Mouse (Mus musculus): ENCODE measurements at regions not wholly inside any gene's neighbourhood (a gene's known extent, or its start where the extent isn't known, plus 50 kb on each side); places are given as distances from the start of the nearest gene placed in this dataset.
A peak's percentile ranks its signal among the peaks of the same experiment; 100 is the strongest.

- intact Hi-C loops (cut with DNase I), result no loop called here
- DNase-seq (ENCODE audit: low spot score in 2 of 2), result no peak
Measured at GRCm38 (mm10) chr3:119987245-119987852, 203.1 kb upstream of the Ptbp2 start.

GRCm38 (mm10) chr3:119977349-119977748 is 193.1 kb upstream of the Ptbp2 start:
- intact Hi-C loops (cut with DNase I), result no loop called here
- no peak for DNase-seq (ENCODE audit: low spot score in 2 of 2)

GRCm38 (mm10) chr3:119976363-119976762 is 192.1 kb upstream of the Ptbp2 start:
- DNase-seq (ENCODE audit: low spot score in 2 of 2), result no peak
- intact Hi-C loops (cut with DNase I), result no loop called here

GRCm38 (mm10) chr3:119958799-119959467 is 174.7 kb upstream of the Ptbp2 start:
- intact Hi-C loops (cut with DNase I), result no loop called here

GRCm38 (mm10) chr3:119957529-119957928 is 173.3 kb upstream of the Ptbp2 start:
- DNase-seq (ENCODE audit: low spot score in 2 of 2), result no peak
- intact Hi-C loops (cut with DNase I), result no loop called here

More at GRCm38 (mm10) chr3:119958799-119959467, 174.7 kb upstream of the Ptbp2 start:
- no peak for DNase-seq (ENCODE audit: low spot score in 2 of 2)

GRCm38 (mm10) chr3:119955745-119956615 is 171.7 kb upstream of the Ptbp2 start:
- DNase-seq (ENCODE audit: low spot score in 2 of 2), result peak in 1 of 2 experiments; percentile 77
- intact Hi-C loops (cut with DNase I), result no loop called here

- intact Hi-C loops (cut with DNase I), result no loop called here
- DNase-seq (ENCODE audit: low spot score in 2 of 2), result no peak
Measured at GRCm38 (mm10) chr3:119950721-119951120, 166.5 kb upstream of the Ptbp2 start.

- intact Hi-C loops (cut with DNase I), result no loop called here
- peak; percentile 51 to 84 for DNase-seq (ENCODE audit: low spot score in 2 of 2)
Measured at GRCm38 (mm10) chr3:119950070-119950469, 165.8 kb upstream of the Ptbp2 start.

GRCm38 (mm10) chr3:119949620-119950019 is 165.4 kb upstream of the Ptbp2 start:
- intact Hi-C loops (cut with DNase I), result loop anchor here (5.0 kb wide), 1 partner anchor 167 kb away; the partner anchor contains the start of gene Ptbp2
- no peak for DNase-seq (ENCODE audit: low spot score in 2 of 2)

GRCm38 (mm10) chr3:119949041-119949470 is 164.8 kb upstream of the Ptbp2 start:
- peak; percentile 27 to 31 for DNase-seq (ENCODE audit: low spot score in 2 of 2)

GRCm38 (mm10) chr3:119947126-119947525 is 162.9 kb upstream of the Ptbp2 start:
- intact Hi-C loops (cut with DNase I), result loop anchor here (5.0 kb wide), 1 partner anchor 165 kb away; the partner anchor contains the start of gene Ptbp2
- DNase-seq (ENCODE audit: low spot score in 2 of 2), result no peak

More at GRCm38 (mm10) chr3:119949041-119949470, 164.8 kb upstream of the Ptbp2 start:
- intact Hi-C loops (cut with DNase I), result loop anchor here (5.0 kb wide), 1 partner anchor 167 kb away; the partner anchor contains the start of gene Ptbp2

GRCm38 (mm10) chr3:119944115-119944514 is 159.8 kb upstream of the Ptbp2 start:
- intact Hi-C loops (cut with DNase I), result no loop called here
- no peak for DNase-seq (ENCODE audit: low spot score in 2 of 2)

- no peak for DNase-seq (ENCODE audit: low spot score in 2 of 2)
- intact Hi-C loops (cut with DNase I), result no loop called here
Measured at GRCm38 (mm10) chr3:119939091-119939490, 154.8 kb upstream of the Ptbp2 start.

GRCm38 (mm10) chr3:119938425-119938824 is 154.2 kb upstream of the Ptbp2 start:
- no peak for DNase-seq (ENCODE audit: low spot score in 2 of 2)
- intact Hi-C loops (cut with DNase I), result no loop called here

- intact Hi-C loops (cut with DNase I), result no loop called here
- DNase-seq (ENCODE audit: low spot score in 2 of 2), result no peak
Measured at GRCm38 (mm10) chr3:119936526-119936925, 152.3 kb upstream of the Ptbp2 start.

- no peak for DNase-seq (ENCODE audit: low spot score in 2 of 2)
- intact Hi-C loops (cut with DNase I), result no loop called here
Measured at GRCm38 (mm10) chr3:119933049-119933511, 148.8 kb upstream of the Ptbp2 start.

GRCm38 (mm10) chr3:119928281-119928680 is 144.0 kb upstream of the Ptbp2 start:
- DNase-seq (ENCODE audit: low spot score in 2 of 2), result no peak
- intact Hi-C loops (cut with DNase I), result no loop called here

- DNase-seq (ENCODE audit: low spot score in 2 of 2), result no peak
- intact Hi-C loops (cut with DNase I), result no loop called here
Measured at GRCm38 (mm10) chr3:119919501-119920141, 135.4 kb upstream of the Ptbp2 start.

Measured in left cerebral cortex, postnatal 25 days (tissue).